Mouse (Mus musculus) midbrain, embryonic 16.5 days (tissue): ENCODE data around the gene Prelp. TPM values are rescaled to one million over a fixed set of nuclear protein-coding genes. Genes with fewer than 3 reads are reported as not detected.

ENCODE experiments used
- ATAC-seq: fragments of 200-750 bp; cut with Nextera tagmentation; 2 replicates; pipeline ENCODE4 v1.8.0; 2017; ENCODE audit warnings: moderate TSS enrichment
- H3K27ac ChIP-seq: fragments of 300-500 bp; sonication (generic); 2 replicates; pipeline ENCODE4 v1.5.1; 2014; ENCODE audit warnings: mild to moderate bottlenecking, low read length, mixed read lengths
- H3K27me3 ChIP-seq: fragments of 300-500 bp; sonication (generic); 2 replicates; pipeline ENCODE4 v1.6.1; 2014; ENCODE audit warnings: low read depth, low read length, mixed read lengths; ENCODE audit not compliant: control insufficient read depth, insufficient read depth
- H3K36me3 ChIP-seq: fragments of 300-500 bp; sonication (generic); 2 replicates; pipeline ENCODE4 v1.6.1; 2014; ENCODE audit warnings: mild to moderate bottlenecking, low read length, moderate library complexity, mixed read lengths; ENCODE audit not compliant: control insufficient read depth, insufficient read depth
- H3K4me1 ChIP-seq: fragments of 300-500 bp; sonication (generic); 2 replicates; pipeline ENCODE4 v1.6.1; 2014; ENCODE audit warnings: mild to moderate bottlenecking, low read length, mixed read lengths; ENCODE audit not compliant: control insufficient read depth, insufficient read depth
- H3K4me2 ChIP-seq: fragments of 300-500 bp; sonication (generic); 2 replicates; pipeline ENCODE4 v1.6.1; 2014; ENCODE audit warnings: mild to moderate bottlenecking, low read length, mixed read lengths
- H3K4me3 ChIP-seq: fragments of 300-500 bp; sonication (generic); 2 replicates; pipeline ENCODE4 v1.5.1; 2014; ENCODE audit warnings: low read depth, mild to moderate bottlenecking, low read length, moderate library complexity, mixed read lengths
- H3K9ac ChIP-seq: fragments of 300-500 bp; sonication (generic); 2 replicates; pipeline ENCODE4 v1.6.1; 2014; ENCODE audit warnings: low read depth, low read length, mixed read lengths
- H3K9me3 ChIP-seq: fragments of 300-500 bp; sonication (generic); replicated peaks from 2 replicates; pipeline ENCODE4 v1.6.1; 2014; ENCODE audit warnings: mild to moderate bottlenecking, low read length, mixed read lengths; ENCODE audit not compliant: control insufficient read depth, poor library complexity, severe bottlenecking
- WGBS: fragments of 180-500 bp; shearing (Covaris S2); extraction: QIAGEN DNeasy Blood & Tissue Kit; methylation state at CpG from one replicate; pipeline ENCODE4 v1.1.7; 2014; 5-methylcytosine and 5-hydroxymethylcytosine counted together
- polyA plus RNA-seq: library from polyadenylated mRNA; unstranded; fragments of >200 nt; fragmentation: Nextera tagmentation; extraction: Ambion mirVana; gene quantifications from 2 replicates; pipeline ENCODE4 v1.2.1, GENCODE M21; 2015

Gene Prelp
- polyA plus RNA-seq, 1 experiment from 2014 or later = 9.1 TPM

DNA sequence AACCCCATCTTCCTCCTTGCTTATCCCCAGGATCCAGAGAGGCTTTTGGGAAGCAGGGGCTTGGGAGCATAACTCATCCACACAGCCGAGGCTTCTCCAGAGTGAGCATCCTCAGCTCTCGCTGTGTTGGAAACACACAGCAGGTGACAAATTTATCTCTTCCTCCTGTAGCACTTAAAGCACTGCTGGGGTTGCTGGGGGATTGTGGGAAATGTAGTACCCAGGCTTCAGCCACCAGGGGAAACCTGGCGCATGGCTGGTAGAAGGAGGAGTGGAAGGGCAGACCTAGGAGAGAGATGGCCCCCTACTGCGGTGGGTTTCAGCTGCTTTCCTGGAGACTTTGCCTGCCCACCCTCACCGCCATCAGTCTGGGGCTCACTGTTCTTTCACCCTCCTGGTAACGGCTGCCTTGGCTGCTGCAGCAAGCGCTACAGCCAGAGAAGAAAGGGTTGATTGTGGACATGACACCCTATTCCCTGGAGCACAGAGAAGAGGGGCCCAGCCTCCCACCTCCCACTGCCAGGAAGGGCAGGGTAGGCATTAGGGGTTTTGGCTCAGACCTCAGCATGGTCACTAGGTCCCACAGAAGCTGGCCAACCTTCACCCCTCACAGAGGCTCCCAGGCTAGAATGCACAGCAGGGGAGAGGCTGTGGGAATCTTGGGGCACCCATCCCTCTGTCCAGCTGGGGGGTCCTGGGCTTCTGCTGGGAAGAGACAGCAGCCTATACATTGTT is 3.1 kb upstream of the Prelp start:
- H3K27me3 ChIP-seq = 0 out of 2 replicates have a peak, but pooled peaks cover 2% of the 10 kb centered on the region
- no peak overlapping the region for H3K27ac ChIP-seq
- H3K9ac ChIP-seq = 0 out of 2 replicates have a peak overlapping the region, but pooled peaks have one; percentile 42
- 17% methylated on average over 7 of the region's 7 CpGs for WGBS
- no peaks in the 10 kb centered on the region for H3K36me3 ChIP-seq
- H3K4me3 ChIP-seq = no peak overlapping the region
- peaks cover 11% of the 10 kb centered on the region for H3K4me1 ChIP-seq
- peak; percentile 37 for ATAC-seq
- H3K4me2 ChIP-seq = peak overlapping the region; percentile 40
- H3K9me3 ChIP-seq = no peaks in the 10 kb centered on the region

DNA sequence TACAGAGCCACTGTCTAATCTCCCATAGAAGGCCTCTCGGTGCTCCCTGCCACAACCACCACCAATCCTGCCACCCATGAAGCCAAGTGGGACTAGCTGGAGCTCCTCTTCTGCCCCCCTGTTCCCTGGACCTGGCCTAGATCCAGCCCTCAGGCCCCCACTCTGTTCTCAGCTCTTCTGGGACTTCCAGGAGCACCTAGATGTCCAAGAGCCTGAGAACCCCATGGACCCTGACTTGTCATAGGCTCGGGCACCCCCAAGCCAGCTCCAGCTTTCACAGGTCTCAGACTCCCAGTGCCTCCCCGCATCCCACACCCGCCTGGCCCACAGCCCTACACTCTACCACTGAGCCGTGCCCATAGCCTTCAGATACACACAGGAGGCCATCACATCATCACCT is 1.9 kb upstream of the Prelp start:
- no peaks in the 10 kb centered on the region for H3K9me3 ChIP-seq
- H3K4me3 ChIP-seq = no peak overlapping the region
- no peak overlapping the region for H3K9ac ChIP-seq
- no peak overlapping the region for H3K4me2 ChIP-seq
- H3K27me3 ChIP-seq = 0 out of 2 replicates have a peak, but pooled peaks cover 2% of the 10 kb centered on the region
- no peak overlapping the region for H3K27ac ChIP-seq
- peaks cover 11% of the 10 kb centered on the region for H3K4me1 ChIP-seq
- WGBS = 93% methylated on average over 5 of the region's 5 CpGs
- no peak for ATAC-seq
- no peaks in the 10 kb centered on the region for H3K36me3 ChIP-seq

DNA sequence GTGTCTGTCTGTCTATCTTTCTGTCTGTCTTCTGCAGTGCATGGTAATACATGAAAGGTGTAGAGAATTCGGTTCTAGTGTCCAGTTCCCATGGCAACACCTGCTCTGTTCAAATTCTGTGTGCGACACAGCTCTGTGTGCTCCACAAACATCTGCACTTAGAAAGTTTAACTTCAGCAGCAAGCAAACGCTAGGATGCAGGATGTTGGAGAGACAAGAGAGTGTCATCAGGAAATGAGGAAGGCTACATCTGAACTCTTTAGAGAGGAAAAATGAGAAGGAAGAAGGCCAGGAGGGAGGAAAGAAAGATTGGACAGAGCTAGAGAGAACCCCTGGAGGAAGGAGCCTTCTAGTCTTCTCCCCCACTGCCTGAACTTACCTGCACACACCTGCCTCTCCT is 338 bp downstream of the Prelp start:
- Histone ChIP-seq H3K36me3 (no peaks in the 10 kb centered on the region), H3K4me1 (peaks cover 22% of the 10 kb centered on the region), H3K27me3 (0 out of 2 replicates have a peak, but pooled peaks cover 2% of the 10 kb centered on the region), H3K4me3 (no peak overlapping the region), H3K4me2 (no peak overlapping the region), H3K9me3 (no peaks in the 10 kb centered on the region), H3K9ac (no peak overlapping the region), H3K27ac (peak overlapping the region; percentile 19; the same call in 1 of the 2 replicates)
- ATAC-seq = no peak
- WGBS = 19% methylated on average over 3 of the region's 3 CpGs

DNA sequence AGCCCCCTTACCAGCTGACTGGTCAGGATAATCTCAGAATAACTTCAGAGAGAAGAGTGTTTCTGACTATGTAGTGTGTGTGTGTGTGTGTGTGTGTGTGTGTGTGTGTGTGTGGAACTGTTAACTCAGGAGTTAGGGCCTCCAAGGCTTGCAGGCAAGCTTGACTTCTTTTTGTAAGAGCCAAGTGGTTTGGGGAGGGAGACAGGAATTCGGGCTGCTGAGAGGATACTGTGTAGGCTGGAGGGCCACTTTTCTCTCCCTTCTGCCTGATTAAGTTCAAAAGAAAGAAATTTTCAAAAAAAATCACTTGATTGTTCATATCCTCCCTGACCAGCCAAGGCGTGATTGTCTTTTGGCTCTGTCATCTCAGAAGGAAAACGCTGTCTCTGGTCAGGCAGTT is 813 bp downstream of the Prelp start:
- Histone ChIP-seq H3K9me3 (no peaks in the 10 kb centered on the region), H3K36me3 (no peaks in the 10 kb centered on the region), H3K4me2 (no peak overlapping the region), H3K27ac (no peak overlapping the region), H3K27me3 (0 out of 2 replicates have a peak, but pooled peaks cover 2% of the 10 kb centered on the region), H3K9ac (no peak overlapping the region), H3K4me3 (no peak overlapping the region), H3K4me1 (peaks cover 22% of the 10 kb centered on the region)
- WGBS = 39% methylated on average over 3 of the region's 3 CpGs
- ATAC-seq = no peak

DNA sequence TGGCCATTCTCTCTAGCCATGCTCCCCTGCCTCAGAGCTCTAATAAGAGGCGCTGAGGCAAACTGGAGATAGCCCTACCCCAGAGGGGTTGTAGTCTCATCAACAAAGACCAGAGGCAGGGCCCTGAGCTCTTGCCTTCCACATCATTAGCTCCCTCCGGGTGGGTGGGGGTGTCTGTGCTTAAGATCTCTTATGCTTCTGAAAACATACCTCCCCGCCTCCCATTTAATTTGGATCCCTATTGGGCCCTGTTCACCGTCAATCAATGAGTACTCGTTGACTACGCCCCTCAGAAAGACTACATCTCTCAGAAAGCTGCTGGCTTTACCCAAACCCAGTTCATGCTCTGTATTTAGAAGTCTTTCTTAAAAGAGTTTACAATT is 3.1 kb downstream of the Prelp start:
- Histone ChIP-seq H3K36me3 (no peaks in the 10 kb centered on the region), H3K9me3 (no peaks in the 10 kb centered on the region), H3K4me2 (peak overlapping the region; percentile 25), H3K4me1 (peaks cover 19% of the 10 kb centered on the region), H3K27me3 (0 out of 2 replicates have a peak, but pooled peaks cover 2% of the 10 kb centered on the region), H3K9ac (no peak overlapping the region), H3K4me3 (no peak overlapping the region), H3K27ac (peak overlapping the region; percentile 50; the same call in 1 of the 2 replicates)
- ATAC-seq = no peak
- WGBS = 45% methylated on average over 6 of the region's 6 CpGs

DNA sequence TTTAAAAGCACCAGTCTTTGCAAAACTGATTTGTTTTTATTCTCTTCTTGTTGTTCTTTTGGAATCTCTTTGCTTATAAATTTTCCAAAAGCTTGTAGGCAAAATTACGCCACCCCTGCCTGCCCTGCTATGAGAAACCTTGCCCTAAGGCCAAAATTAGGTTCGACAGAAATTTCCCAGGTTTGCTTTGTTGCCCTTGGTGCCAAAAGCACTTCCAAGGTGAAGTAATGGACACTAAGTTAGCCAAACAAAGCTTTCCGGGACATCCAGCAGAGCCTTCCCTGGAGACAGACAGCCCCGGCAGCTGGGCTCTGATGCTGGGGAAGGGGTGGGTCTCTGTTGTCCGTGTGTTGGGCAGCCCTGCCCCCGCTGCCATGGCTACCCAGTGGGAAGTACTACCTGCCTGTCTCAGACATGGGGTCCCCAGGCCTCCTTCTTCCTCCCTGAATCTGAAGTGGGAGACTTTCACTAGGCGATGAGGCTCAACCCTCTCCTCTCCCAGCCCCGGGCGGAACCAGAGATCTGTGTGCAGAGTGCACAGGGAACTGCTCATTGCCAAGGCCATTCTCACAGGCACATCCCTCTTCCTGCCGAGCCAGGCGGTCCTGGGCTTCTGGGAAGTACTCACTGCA is 3.6 kb downstream of the Prelp start:
- Histone ChIP-seq H3K4me3 (no peak overlapping the region), H3K9me3 (no peaks in the 10 kb centered on the region), H3K4me2 (peak overlapping the region; percentile 25), H3K9ac (no peak overlapping the region; the same call in 1 of the 2 replicates), H3K27ac (peak overlapping the region; percentile 50; the same call in 1 of the 2 replicates), H3K36me3 (no peaks in the 10 kb centered on the region), H3K27me3 (0 out of 2 replicates have a peak, but pooled peaks cover 2% of the 10 kb centered on the region), H3K4me1 (peaks cover 19% of the 10 kb centered on the region)
- 27% methylated on average over 11 of the region's 11 CpGs for WGBS
- no peak for ATAC-seq

DNA sequence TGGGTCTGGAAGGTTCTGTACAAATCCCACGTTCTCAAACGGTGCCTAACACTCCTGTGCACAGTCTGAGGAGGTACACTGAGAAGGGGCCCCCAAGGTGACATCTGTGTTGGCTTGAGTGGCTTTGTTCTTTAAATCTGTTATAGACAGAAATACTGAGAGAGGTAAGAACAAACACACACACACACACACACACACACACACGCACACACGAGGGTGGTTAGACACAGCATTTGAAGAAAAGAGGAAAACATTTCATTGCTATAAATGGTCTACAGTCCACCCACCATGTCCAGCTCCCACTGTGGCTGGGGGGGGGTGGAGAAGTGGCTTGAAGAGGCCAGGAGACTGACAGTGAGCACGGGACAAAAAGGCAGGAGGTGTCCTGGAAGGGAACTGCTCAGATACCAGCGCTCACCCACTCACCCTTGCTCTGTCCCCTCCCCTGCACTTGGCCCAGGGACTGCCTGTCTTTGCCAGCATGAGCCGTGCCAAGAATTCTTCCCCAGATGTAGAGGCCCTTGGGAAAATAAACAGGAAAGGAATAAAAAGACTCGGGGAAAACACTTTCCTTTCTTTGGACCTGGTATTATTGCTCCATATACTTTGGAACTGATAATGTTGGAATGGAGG is 5.4 kb downstream of the Prelp start:
- Histone ChIP-seq H3K27ac (no peak overlapping the region), H3K9ac (no peak overlapping the region), H3K9me3 (no peaks in the 10 kb centered on the region), H3K4me2 (no peak overlapping the region), H3K4me1 (peaks cover 11% of the 10 kb centered on the region), H3K4me3 (no peak overlapping the region), H3K27me3 (no peaks in the 10 kb centered on the region), H3K36me3 (no peaks in the 10 kb centered on the region)
- WGBS = 63% methylated on average over 8 of the region's 8 CpGs
- no peak for ATAC-seq

DNA sequence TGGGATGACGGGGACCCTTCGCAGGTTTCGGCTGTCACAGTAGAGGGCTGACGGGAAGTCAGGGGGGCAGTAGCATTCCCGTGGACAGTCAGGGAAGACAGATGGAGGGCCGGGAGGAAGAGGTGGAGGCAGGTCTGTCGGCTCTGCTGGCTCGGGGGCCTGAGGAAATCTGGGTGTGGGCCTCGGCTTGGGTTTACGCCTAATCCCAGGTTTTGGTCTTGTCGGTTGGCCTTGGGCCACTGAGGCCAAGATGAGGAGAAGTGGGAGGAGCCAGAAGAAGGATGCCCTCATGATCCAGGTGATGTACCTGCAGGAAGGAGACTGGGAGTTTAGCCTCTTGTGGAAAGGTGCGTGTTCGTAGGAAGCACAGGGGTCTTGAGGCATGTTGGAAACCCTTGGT is 6.1 kb downstream of the Prelp start:
- Histone ChIP-seq H3K4me1 (peaks cover 11% of the 10 kb centered on the region; the same call in 1 of the 2 replicates), H3K27me3 (no peaks in the 10 kb centered on the region), H3K36me3 (no peaks in the 10 kb centered on the region), H3K27ac (no peak overlapping the region), H3K9me3 (no peaks in the 10 kb centered on the region), H3K4me3 (no peak overlapping the region), H3K9ac (no peak overlapping the region), H3K4me2 (no peak overlapping the region)
- no peak for ATAC-seq
- 90% methylated on average over 13 of the region's 13 CpGs for WGBS

DNA sequence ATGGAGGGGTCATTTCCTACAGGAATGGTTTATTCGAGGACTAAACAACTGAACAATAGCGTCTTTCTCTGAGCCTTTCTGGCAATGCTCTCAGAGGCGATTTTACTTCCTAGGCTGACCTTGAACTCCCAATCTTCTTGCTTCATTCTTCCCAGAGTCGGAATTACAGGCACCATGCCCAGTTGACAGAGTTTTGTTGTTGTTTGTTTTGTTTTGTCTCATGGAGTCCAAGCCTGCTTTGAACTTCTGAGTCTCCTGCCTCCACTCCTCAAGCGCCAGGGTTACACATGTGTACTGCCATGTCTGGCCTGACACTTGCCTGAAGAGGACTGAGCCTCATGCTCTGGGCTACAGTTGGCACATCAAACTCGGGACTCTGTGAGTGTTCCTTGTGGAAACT is 8.2 kb downstream of the Prelp start:
- Histone ChIP-seq H3K27ac (no peak overlapping the region), H3K9me3 (no peaks in the 10 kb centered on the region), H3K36me3 (no peaks in the 10 kb centered on the region), H3K4me2 (no peak overlapping the region), H3K9ac (no peak overlapping the region), H3K4me1 (peaks cover 20% of the 10 kb centered on the region), H3K27me3 (no peaks in the 10 kb centered on the region), H3K4me3 (no peak overlapping the region)
- ATAC-seq = no peak
- 81% methylated on average over 6 of the region's 6 CpGs for WGBS
